ENCODE assay signal across 8 mouse cellular contexts in the genomic region with DNA sequence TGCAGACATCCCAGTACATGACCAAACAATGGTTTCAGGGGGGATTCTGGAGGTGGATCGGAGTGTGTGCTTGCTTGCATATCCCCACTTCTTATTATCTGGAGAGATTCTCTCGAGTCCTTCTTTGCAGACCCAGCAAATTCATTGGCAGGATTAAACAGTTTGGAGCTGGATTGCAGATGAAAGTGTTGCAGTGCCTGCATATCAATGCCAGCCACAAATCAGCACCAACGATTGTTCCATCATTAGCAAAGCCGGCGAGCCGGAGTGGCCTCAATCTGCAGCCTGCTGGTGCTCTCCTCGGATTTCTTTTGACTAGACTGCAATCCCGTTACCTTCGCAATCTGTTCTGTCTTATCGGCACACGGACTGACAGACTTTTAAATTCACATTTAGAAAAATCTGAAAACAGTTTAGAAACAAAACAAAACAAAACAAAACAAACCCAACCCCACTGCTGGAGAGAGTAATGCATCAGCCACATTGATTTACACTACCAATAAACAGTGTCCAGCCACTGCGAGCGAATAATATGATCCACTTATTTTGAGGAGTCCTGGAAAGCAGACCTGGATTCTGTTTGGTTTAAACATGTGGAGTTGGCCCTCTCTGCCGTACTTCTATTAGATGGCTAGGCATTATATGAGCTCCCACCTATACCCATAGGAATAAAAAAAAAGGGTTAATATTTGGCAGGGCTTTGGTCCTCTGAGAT.
DNase-seq lines count a peak whose midpoint lies in the region; ATAC-seq lines count a peak whose summit lies in the region.

No protein-coding gene starts in this region.

- H3K4me3 ChIP-seq in midbrain, embryonic 15.5 days: peak overlapping the region; percentile 29

- peak overlapping the region; percentile 85 for H3K27ac ChIP-seq in midbrain, embryonic 15.5 days

- no peaks in the 10 kb centered on the region for H3K27me3 ChIP-seq in midbrain, embryonic 15.5 days (replicated peaks)

- peak; percentile 41 to 55 for DNase-seq in cerebellum, postnatal 10 days
- peak; percentile 23 for DNase-seq in left cerebral cortex, postnatal 4 days
- no peak for DNase-seq in left cerebral cortex, adult 8-10 months (ENCODE audit: low spot score in 2 of 2)
- peak; percentile 34 to 35 for DNase-seq in heart, postnatal 10 days
- DNase-seq in adrenal gland, postnatal 10 days: no peak
- no peak for DNase-seq in thymus, postnatal 10 days (ENCODE audit: low spot score in 2 of 2)

- H3K4me1 ChIP-seq in midbrain, embryonic 15.5 days: peaks cover 20% of the 10 kb centered on the region

- H3K4me2 ChIP-seq in midbrain, embryonic 15.5 days: peak overlapping the region; percentile 46

- peak overlapping the region; percentile 29 for H3K9ac ChIP-seq in midbrain, embryonic 15.5 days

- WGBS in midbrain, embryonic 15.5 days: 14% methylated on average over 14 of the region's 14 CpGs

- no peaks in the 10 kb centered on the region for H3K36me3 ChIP-seq in midbrain, embryonic 15.5 days (replicated peaks)

- intact Hi-C loops in left cerebral cortex, postnatal 4 days (cut with DNase I): no loop called here
- intact Hi-C loops in heart, postnatal 10 days (cut with DNase I): no loop called here

- H3K9me3 ChIP-seq in midbrain, embryonic 15.5 days: no peaks in the 10 kb centered on the region

- ATAC-seq in cerebellum, adult (ENCODE audit: insufficient number of reproducible peaks, low FRiP score, low TSS enrichment): no peak
- peak; percentile 85 for ATAC-seq in midbrain, embryonic 15.5 days (replicated peaks)

Comparison
In these comparisons a context has a peak if more than half of its experiments do, and no peak if none do; other contexts are left out.
1. DNase-seq: peak in cerebellum, postnatal 10 days (2 of 2), left cerebral cortex, postnatal 4 days (single experiment) and heart, postnatal 10 days (2 of 2); none in left cerebral cortex, adult 8-10 months (0 of 2), adrenal gland, postnatal 10 days (single experiment) and thymus, postnatal 10 days (0 of 2).